Mouse (Mus musculus) urinary bladder, postnatal 25 days (tissue): ENCODE measurements around the gene Actr3.

Source experiments
- DNase-seq: peaks from one replicate; pipeline ENCODE4 v3.0.0; 2022; ENCODE audit warnings: low spot score

Gene Actr3

DNA sequence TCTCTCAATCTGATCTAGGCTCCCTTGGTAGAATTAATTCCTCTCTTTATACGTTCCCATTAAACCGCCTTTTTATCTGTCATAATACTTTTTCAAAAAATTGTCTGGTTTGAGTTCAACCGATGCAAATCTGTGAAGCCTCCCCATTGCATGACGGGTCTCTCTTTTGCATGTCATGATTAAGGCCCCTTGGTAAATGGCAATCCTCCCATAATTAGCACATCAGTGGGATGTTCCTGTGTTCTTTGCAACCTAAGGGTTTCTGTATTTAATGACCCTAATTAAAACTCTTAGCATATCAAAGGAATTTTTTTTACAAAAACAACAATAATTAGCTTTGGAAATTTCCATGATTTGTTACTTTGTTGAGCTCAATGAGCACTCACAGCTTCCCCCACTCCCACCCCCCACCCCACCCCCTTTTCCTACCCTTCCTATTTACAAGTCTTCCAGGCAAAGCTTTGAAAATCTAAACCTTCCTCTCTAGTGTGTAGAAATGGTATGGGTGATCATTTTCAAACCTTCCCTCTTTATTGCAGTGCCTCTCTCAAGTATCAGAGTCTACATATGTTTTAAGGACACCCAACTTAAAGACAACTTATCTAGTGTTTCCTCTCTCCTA is 84.0 kb downstream of the Actr3 start:
- no peak for DNase-seq

DNA sequence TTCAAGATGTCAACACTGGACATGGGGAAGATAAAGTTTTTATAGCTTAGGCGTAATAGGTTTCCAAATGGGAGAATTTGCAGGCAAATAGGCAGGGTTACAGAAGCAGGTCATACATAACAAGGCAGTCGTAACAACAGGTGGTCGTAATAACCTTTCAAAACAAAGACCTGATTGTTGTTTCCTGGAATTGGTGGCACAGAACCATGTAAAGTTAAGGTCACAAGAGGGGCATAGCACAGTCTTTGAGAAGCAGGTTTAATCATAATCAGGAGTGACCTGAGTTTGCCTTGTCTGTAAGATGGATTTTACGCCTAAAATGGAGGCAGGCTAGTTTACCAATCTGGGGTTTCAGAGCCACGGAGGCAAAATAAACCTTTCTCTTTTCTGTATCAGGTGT is 84.7 kb downstream of the Actr3 start:
- DNase-seq: no peak

DNA sequence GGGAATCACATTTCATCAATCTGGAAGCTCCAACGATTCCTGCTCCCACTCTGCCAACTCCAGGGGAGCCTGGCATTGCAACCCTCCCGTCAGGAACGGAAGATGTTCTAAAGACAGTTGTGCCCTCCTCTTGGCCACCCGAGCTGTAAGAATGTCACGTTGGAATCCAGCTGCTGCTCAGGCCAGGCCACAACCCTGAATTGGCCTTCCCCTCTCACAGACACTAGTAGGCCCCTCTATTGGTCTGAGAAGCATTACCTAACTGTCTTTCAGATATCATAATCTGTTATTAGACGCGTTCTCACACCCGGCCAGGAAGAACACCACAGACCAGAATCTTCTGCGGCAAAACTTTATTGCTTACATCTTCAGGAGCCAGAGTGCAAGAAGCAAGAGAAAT is 89.7 kb downstream of the Actr3 start:
- no peak for DNase-seq

DNA sequence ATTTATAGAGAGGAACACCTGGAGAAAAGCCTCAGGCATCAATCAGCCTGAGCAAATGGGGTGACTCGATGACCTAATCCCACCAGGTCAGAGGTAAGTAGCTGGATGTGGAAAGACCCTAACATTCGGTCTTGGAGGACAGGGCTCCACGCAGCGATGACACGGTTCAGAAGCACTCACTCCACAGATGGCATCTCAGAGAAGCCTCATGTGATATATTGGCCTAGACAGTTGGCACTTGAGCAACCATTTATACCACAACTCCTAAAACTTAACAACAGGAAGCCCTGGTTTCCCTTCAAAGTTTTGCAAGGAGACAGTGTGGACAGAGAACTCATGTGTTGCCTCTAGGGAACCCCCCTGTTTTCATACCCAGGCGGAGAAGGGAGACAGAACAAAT is 90.1 kb downstream of the Actr3 start:
- no peak for DNase-seq

DNA sequence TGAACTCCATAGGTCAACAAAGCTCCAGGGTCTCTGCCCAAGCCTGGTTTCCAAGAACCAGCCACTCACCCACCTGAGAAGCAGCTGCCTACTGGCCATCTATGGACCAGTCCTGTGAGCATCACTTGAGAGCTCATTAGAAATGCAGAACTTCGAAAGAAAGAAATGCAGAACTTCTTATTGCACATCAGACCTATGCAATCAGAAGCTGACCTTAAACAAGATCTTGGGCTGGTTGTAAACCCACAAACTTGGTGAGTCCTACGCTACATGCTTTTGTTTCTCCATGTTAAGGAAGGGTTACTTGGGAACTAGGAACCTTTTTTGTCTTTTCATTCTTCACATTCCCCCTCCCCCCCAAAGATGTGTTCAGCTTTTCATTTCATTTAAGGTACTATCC is 92.4 kb downstream of the Actr3 start:
- no peak for DNase-seq
